8 mouse cellular contexts compared by ENCODE assay signal in genomic region chr5:34185791-34186190, GRCm38 (mm10). TPM values are rescaled to one million over a fixed set of nuclear protein-coding genes. Genes with fewer than 3 reads are reported as not detected.
DNase-seq lines count a peak whose midpoint lies in the region; ATAC-seq and TF ChIP-seq lines count a peak whose summit lies in the region.

No protein-coding gene starts in this region.

- 0 out of 2 replicates have a peak, but pooled peaks cover 2% of the 10 kb centered on the region for H3K79me2 ChIP-seq in heart, adult 2 months (replicated peaks; ENCODE audit: control insufficient read depth, insufficient read depth, low read length)

- peaks cover 25% of the 10 kb centered on the region for H3K36me3 ChIP-seq in heart, adult 2 months (ENCODE audit: control insufficient read depth, insufficient read depth, low read length)
- peaks cover 36% of the 10 kb centered on the region for H3K36me3 ChIP-seq in limb, embryonic 13.5 days
- no peaks in the 10 kb centered on the region for H3K36me3 ChIP-seq in stomach, embryonic 16.5 days (ENCODE audit: control insufficient read depth, insufficient read depth, low read length)

- peak overlapping the region; percentile 89 for H3K4me3 ChIP-seq in heart, adult 2 months
- peak overlapping the region; percentile 96 for H3K4me3 ChIP-seq in limb, embryonic 13.5 days
- H3K4me3 ChIP-seq in stomach, embryonic 16.5 days (replicated peaks; ENCODE audit: low read length), result peak overlapping the region; percentile 85

- H3K27ac ChIP-seq in heart, adult 2 months, result peak overlapping the region; percentile 97
- H3K27ac ChIP-seq in limb, embryonic 13.5 days, result no peak overlapping the region
- no peak overlapping the region for H3K27ac ChIP-seq in stomach, embryonic 16.5 days (ENCODE audit: low read length)

- H3K9ac ChIP-seq in heart, adult 2 months (ENCODE audit: low read depth, low read length), result peak overlapping the region; percentile 93
- peak overlapping the region; percentile 87 for H3K9ac ChIP-seq in limb, embryonic 13.5 days
- H3K9ac ChIP-seq in stomach, embryonic 16.5 days (ENCODE audit: low read length), result peak overlapping the region; percentile 93

- no peak for TF ChIP-seq EP300 in heart, adult 2 months (IDR thresholded peaks at IDR 0.05; ENCODE audit: insufficient read depth, low read depth, low read length)

- H3K9me3 ChIP-seq in limb, embryonic 13.5 days, result no peaks in the 10 kb centered on the region
- H3K9me3 ChIP-seq in stomach, embryonic 16.5 days (replicated peaks; ENCODE audit: control insufficient read depth, low read length), result no peaks in the 10 kb centered on the region

- intact Hi-C loops in heart, adult 2 months (cut with DNase I), result loop anchor here (10.0 kb wide), 1 partner anchor 531 kb away; the partner anchor contains the start of genes Slbp, Tacc3 and Tmem129

- peak overlapping the region; percentile 85 for H3K4me2 ChIP-seq in limb, embryonic 13.5 days (replicated peaks)
- peak overlapping the region; percentile 78 for H3K4me2 ChIP-seq in stomach, embryonic 16.5 days (ENCODE audit: low read depth, low read length)

- H3K4me1 ChIP-seq in heart, adult 2 months (ENCODE audit: control insufficient read depth, insufficient read depth, low read length), result peaks cover 53% of the 10 kb centered on the region
- peaks cover 52% of the 10 kb centered on the region for H3K4me1 ChIP-seq in limb, embryonic 13.5 days
- H3K4me1 ChIP-seq in stomach, embryonic 16.5 days (ENCODE audit: control insufficient read depth, insufficient read depth, low read length), result peaks cover 52% of the 10 kb centered on the region

- no peak for TF ChIP-seq POLR2A in heart, adult 2 months (IDR thresholded peaks at IDR 0.05; ENCODE audit: insufficient read depth, low read depth, low read length)

- ATAC-seq in limb, embryonic 13.5 days (ENCODE audit: low FRiP score, low read depth), result no peak
- ATAC-seq in stomach, embryonic 16.5 days (ENCODE audit: insufficient read depth, low FRiP score), result no peak
- no peak for ATAC-seq in megakaryocyte-erythroid progenitor cell, adult 5-6 weeks (replicated peaks; ENCODE audit: low FRiP score, low TSS enrichment, poor library complexity, severe bottlenecking)

- DNase-seq in heart, adult 2 months, result peak in 1 of 2 experiments; percentile 28
- DNase-seq in heart, adult 18-20 months, result no peak
- peak; percentile 16 for DNase-seq in urinary bladder, adult 2 months (ENCODE audit: low spot score)
- no peak for DNase-seq in urinary bladder, adult 18-20 months (ENCODE audit: low spot score in 2 of 2)
- no peak for DNase-seq in ovary, adult 18-20 months (ENCODE audit: low spot score)

- no peak for TF ChIP-seq CTCF in heart, adult 2 months (IDR thresholded peaks at IDR 0.05)

- H3K27me3 ChIP-seq in heart, adult 2 months (ENCODE audit: control insufficient read depth, insufficient read depth, low read length), result no peaks in the 10 kb centered on the region
- H3K27me3 ChIP-seq in limb, embryonic 13.5 days, result no peaks in the 10 kb centered on the region
- H3K27me3 ChIP-seq in stomach, embryonic 16.5 days (ENCODE audit: control insufficient read depth, insufficient read depth, low read length), result no peaks in the 10 kb centered on the region

RNA-seq across cellular contexts. Expression of gene Mxd4, which starts 1.7 kb away (rescaled TPM):
- total RNA-seq in heart, adult 2 months (2021), result 10 to 100 TPM; 63.3 to 71.4 TPM
- polyA plus RNA-seq in heart, adult 2 months (2012; rRNA removed), result 78.1 and 89.8 TPM in 2 replicates
- total RNA-seq in heart, adult 18-20 months (2021), result 10 to 100 TPM; 68.7 to 77.8 TPM
- 78.7 and 85.4 TPM in 2 replicates for polyA plus RNA-seq in urinary bladder, adult 2 months (2012; rRNA removed)
- polyA plus RNA-seq in limb, embryonic 13.5 days (2015; fragmentation: Nextera tagmentation; extraction: Ambion mirVana), result 36.4 and 39.6 TPM in 2 replicates
- 32.8 and 36.9 TPM in 2 replicates for polyA plus RNA-seq in stomach, embryonic 16.5 days (2015; fragmentation: Nextera tagmentation; extraction: Ambion mirVana)
- 32.3 and 34.4 TPM in 2 replicates for total RNA-seq in megakaryocyte-erythroid progenitor cell, adult 5-6 weeks (2014; fragmentation: Nextera tagmentation)
- 9.5 and 14.7 TPM in 2 replicates for total RNA-seq in megakaryocyte-erythroid progenitor cell, adult 5-6 weeks (2017)

RNA-seq across cellular contexts. Expression of gene Haus3, which starts 16.5 kb away (rescaled TPM):
- 1 to 10 TPM; 3.2 to 4.8 TPM for total RNA-seq in heart, adult 2 months (2021)
- polyA plus RNA-seq in heart, adult 2 months (2012; rRNA removed), result 0.92 and 1.8 TPM in 2 replicates
- 1 to 10 TPM; 5.3 TPM for total RNA-seq in heart, adult 18-20 months (2021)
- 5.3 and 6.1 TPM in 2 replicates for polyA plus RNA-seq in urinary bladder, adult 2 months (2012; rRNA removed)
- 36.8 and 39.1 TPM in 2 replicates for polyA plus RNA-seq in limb, embryonic 13.5 days (2015; fragmentation: Nextera tagmentation; extraction: Ambion mirVana)
- polyA plus RNA-seq in stomach, embryonic 16.5 days (2015; fragmentation: Nextera tagmentation; extraction: Ambion mirVana), result 26.2 and 30.9 TPM in 2 replicates
- 45.3 and 52.4 TPM in 2 replicates for total RNA-seq in megakaryocyte-erythroid progenitor cell, adult 5-6 weeks (2014; fragmentation: Nextera tagmentation)
- total RNA-seq in megakaryocyte-erythroid progenitor cell, adult 5-6 weeks (2017), result 83.0 and 139 TPM in 2 replicates

RNA-seq across cellular contexts. Expression of gene Poln, which starts 16.5 kb away (rescaled TPM):
- total RNA-seq in heart, adult 2 months (2021), result 1 to 10 TPM; 7.0 TPM
- 3.4 and 4.3 TPM in 2 replicates for polyA plus RNA-seq in heart, adult 2 months (2012; rRNA removed)
- total RNA-seq in heart, adult 18-20 months (2021), result 10 to 100 TPM; 10.9 to 13.0 TPM
- polyA plus RNA-seq in urinary bladder, adult 2 months (2012; rRNA removed), result 0.19 and 0.46 TPM in 2 replicates
- polyA plus RNA-seq in limb, embryonic 13.5 days (2015; fragmentation: Nextera tagmentation; extraction: Ambion mirVana), result 0.52 and 0.84 TPM in 2 replicates
- 0.72 and 1.1 TPM in 2 replicates for polyA plus RNA-seq in stomach, embryonic 16.5 days (2015; fragmentation: Nextera tagmentation; extraction: Ambion mirVana)
- total RNA-seq in megakaryocyte-erythroid progenitor cell, adult 5-6 weeks (2014; fragmentation: Nextera tagmentation), result 0.26 and 3.1 TPM in 2 replicates
- 2.6 and 6.3 TPM in 2 replicates for total RNA-seq in megakaryocyte-erythroid progenitor cell, adult 5-6 weeks (2017)
